Mouse (Mus musculus): ENCODE data around the gene Rbm8a2. TPM values are rescaled to one million over a fixed set of nuclear protein-coding genes. Genes with fewer than 3 reads are reported as not detected.
"Not testable (repeated sequence)": the region's sequence is repeated elsewhere in the genome, so short reads cannot be mapped to it uniquely, and the experiment has no call there.

The Rbm8a2 gene
- 1 to 10 TPM in 1 of 3 experiments, under 1 TPM in 2; 0.63 to 2.5 (median 0.72) TPM for polyA plus RNA-seq (2017; shearing (Covaris generic))

GRCm38 (mm10) chr1:175979014-175979413 is at the start of gene Rbm8a2:
Gene Rbm8a2 (minus strand): TSS chr1:175979114.
- ATAC-seq = not testable (repeated sequence)

- ATAC-seq = no peak
These were observed 49.5 kb upstream of the Rbm8a2 start for GRCm38 (mm10) chr1:176028397-176028796.

- no peak for ATAC-seq
These were observed 45.6 kb upstream of the Rbm8a2 start for GRCm38 (mm10) chr1:176024501-176024900.

GRCm38 (mm10) chr1:176018523-176018922 is 39.6 kb upstream of the Rbm8a2 start:
- ATAC-seq = no peak

- ATAC-seq = no peak
These were observed 37.2 kb upstream of the Rbm8a2 start for GRCm38 (mm10) chr1:176016076-176016475.

GRCm38 (mm10) chr1:176013497-176014268 is 34.8 kb upstream of the Rbm8a2 start:
- ATAC-seq = no peak

GRCm38 (mm10) chr1:176011535-176011934 is 32.6 kb upstream of the Rbm8a2 start:
- ATAC-seq = no peak

GRCm38 (mm10) chr1:176011072-176011471 is 32.2 kb upstream of the Rbm8a2 start:
- ATAC-seq = no peak

GRCm38 (mm10) chr1:176008411-176008810 is 29.5 kb upstream of the Rbm8a2 start:
- ATAC-seq = no peak

- ATAC-seq = no peak
These were observed 21.7 kb upstream of the Rbm8a2 start for GRCm38 (mm10) chr1:176000599-176000998.

- no peak for ATAC-seq
These were observed 18.2 kb upstream of the Rbm8a2 start for GRCm38 (mm10) chr1:175997076-175997651.

- ATAC-seq = no peak
These were observed 10.0 kb upstream of the Rbm8a2 start for GRCm38 (mm10) chr1:175988912-175989311.

- no peak for ATAC-seq
These were observed 9.5 kb upstream of the Rbm8a2 start for GRCm38 (mm10) chr1:175988448-175988847.

- ATAC-seq = no peak
These were observed 8.2 kb downstream of the Rbm8a2 start for GRCm38 (mm10) chr1:175970710-175971109.

GRCm38 (mm10) chr1:175967004-175967745 is 11.7 kb downstream of the Rbm8a2 start:
- no peak for ATAC-seq

GRCm38 (mm10) chr1:175961786-175962185 is 17.1 kb downstream of the Rbm8a2 start:
- ATAC-seq = no peak

- ATAC-seq = no peak
These were observed 28.1 kb downstream of the Rbm8a2 start for GRCm38 (mm10) chr1:175950851-175951250.

- no peak for ATAC-seq
These were observed 28.5 kb downstream of the Rbm8a2 start for GRCm38 (mm10) chr1:175950421-175950820.

GRCm38 (mm10) chr1:175946718-175947315 is 32.1 kb downstream of the Rbm8a2 start:
- no peak for ATAC-seq

- ATAC-seq = no peak
These were observed 35.7 kb downstream of the Rbm8a2 start for GRCm38 (mm10) chr1:175943168-175943567.

- no peak for ATAC-seq
These were observed 40.2 kb downstream of the Rbm8a2 start for GRCm38 (mm10) chr1:175938731-175939130.

- ATAC-seq = no peak
These were observed 42.6 kb downstream of the Rbm8a2 start for GRCm38 (mm10) chr1:175936282-175936737.

- ATAC-seq = no peak
These were observed 47.5 kb downstream of the Rbm8a2 start for GRCm38 (mm10) chr1:175931391-175931790.

All from inflammation-experienced regulatory T-cells, adult 6 months (primary cell).